Mouse (Mus musculus) lung, postnatal 25 days (tissue): ENCODE results near the gene Gtf2h3.
"Not testable (repeated sequence)": the region's sequence is repeated elsewhere in the genome, so short reads cannot be mapped to it uniquely, and the experiment has no call there.

ENCODE experiments used
- DNase-seq: peaks from one replicate; pipeline ENCODE4 v3.0.0; 2022; ENCODE audit warnings: low spot score

The Gtf2h3 gene

GRCm38 (mm10) chr5:124578633-124579317, at the start of gene Gtf2h3, which contains the start of gene Eif2b1:
Gene Gtf2h3 (plus strand): TSS chr5:124579140.
Gene Eif2b1 (minus strand): TSS chr5:124579131.
- DNase-seq = peak; percentile 92

- no peak for DNase-seq
Measured at GRCm38 (mm10) chr5:124529191-124529651, 49.7 kb upstream of the Gtf2h3 start.

GRCm38 (mm10) chr5:124529697-124530096, 49.2 kb upstream of the Gtf2h3 start:
- no peak for DNase-seq

- peak; percentile 81 for DNase-seq
Measured at GRCm38 (mm10) chr5:124530655-124531582, 48.0 kb upstream of the Gtf2h3 start, which contains the start of gene Rilpl1. Gene Rilpl1 (minus strand): TSS chr5:124531391.

GRCm38 (mm10) chr5:124531583-124531930, 47.4 kb upstream of the Gtf2h3 start:
- no peak for DNase-seq

GRCm38 (mm10) chr5:124532451-124532850, 46.5 kb upstream of the Gtf2h3 start:
- no peak for DNase-seq

- no peak for DNase-seq
Measured at GRCm38 (mm10) chr5:124535016-124535415, 43.9 kb upstream of the Gtf2h3 start.

GRCm38 (mm10) chr5:124536776-124537175, 42.2 kb upstream of the Gtf2h3 start:
- peak; percentile 61 for DNase-seq

GRCm38 (mm10) chr5:124538813-124539792, 39.8 kb upstream of the Gtf2h3 start:
- DNase-seq = peak; percentile 85

- no peak for DNase-seq
Measured at GRCm38 (mm10) chr5:124539905-124540304, 39.0 kb upstream of the Gtf2h3 start.

- DNase-seq = peak; percentile 97
Measured at GRCm38 (mm10) chr5:124540383-124540786, 38.6 kb upstream of the Gtf2h3 start, which contains the start of gene Tmed2. Gene Tmed2 (plus strand): TSS chr5:124540695.

- DNase-seq = peak; percentile 64
Measured at GRCm38 (mm10) chr5:124540905-124541601, 37.9 kb upstream of the Gtf2h3 start.

- DNase-seq = no peak
Measured at GRCm38 (mm10) chr5:124541602-124541973, 37.4 kb upstream of the Gtf2h3 start.

GRCm38 (mm10) chr5:124550737-124551136, 28.2 kb upstream of the Gtf2h3 start:
- not testable (repeated sequence) for DNase-seq

- not testable (repeated sequence) for DNase-seq
Measured at GRCm38 (mm10) chr5:124551349-124552093, 27.4 kb upstream of the Gtf2h3 start.

GRCm38 (mm10) chr5:124552094-124552472, 26.9 kb upstream of the Gtf2h3 start:
- no peak for DNase-seq

GRCm38 (mm10) chr5:124552558-124553307, 26.2 kb upstream of the Gtf2h3 start, which contains the start of gene Ddx55:
Gene Ddx55 (plus strand): TSS chr5:124552864.
- peak; percentile 93 for DNase-seq

GRCm38 (mm10) chr5:124553607-124554006, 25.3 kb upstream of the Gtf2h3 start:
- DNase-seq = no peak

- no peak for DNase-seq
Measured at GRCm38 (mm10) chr5:124555145-124555544, 23.8 kb upstream of the Gtf2h3 start.
